Mouse (Mus musculus) limb, embryonic 15.5 days (tissue): Measurements from ENCODE around the gene Sf3b4. TPM values are rescaled to one million over a fixed set of nuclear protein-coding genes. Genes with fewer than 3 reads are reported as not detected.

Source experiments
- ATAC-seq: fragments of 200-750 bp; cut with Nextera tagmentation; 2 replicates; pipeline ENCODE4 v1.8.0; 2017; ENCODE audit warnings: low read depth, moderate TSS enrichment; ENCODE audit not compliant: insufficient number of reproducible peaks, low FRiP score, low TSS enrichment
- H3K27ac ChIP-seq: fragments of 300-500 bp; sonication (generic); 2 replicates; pipeline ENCODE4 v1.5.1; 2015; ENCODE audit warnings: moderate library complexity, mild to moderate bottlenecking, inconsistent platforms
- H3K27me3 ChIP-seq: fragments of 300-500 bp; sonication (generic); 2 replicates; pipeline ENCODE4 v1.6.1; 2015; ENCODE audit warnings: inconsistent platforms
- H3K36me3 ChIP-seq: fragments of 300-500 bp; sonication (generic); 2 replicates; pipeline ENCODE4 v1.6.1; 2015; ENCODE audit warnings: inconsistent platforms
- H3K4me1 ChIP-seq: fragments of 300-500 bp; sonication (generic); 2 replicates; pipeline ENCODE4 v1.6.1; 2015; ENCODE audit warnings: inconsistent platforms
- H3K4me2 ChIP-seq: fragments of 300-500 bp; sonication (generic); 2 replicates; pipeline ENCODE4 v1.6.1; 2015; ENCODE audit warnings: mild to moderate bottlenecking, inconsistent platforms
- H3K4me3 ChIP-seq: fragments of 300-500 bp; sonication (generic); 2 replicates; pipeline ENCODE4 v1.5.1; 2015; ENCODE audit warnings: mild to moderate bottlenecking, inconsistent platforms
- H3K9ac ChIP-seq: fragments of 300-500 bp; sonication (generic); 2 replicates; pipeline ENCODE4 v1.6.1; 2015; ENCODE audit warnings: inconsistent platforms
- H3K9me3 ChIP-seq: fragments of 300-500 bp; sonication (generic); 2 replicates; pipeline ENCODE4 v1.6.1; 2016; ENCODE audit warnings: inconsistent platforms
- WGBS: fragments of 180-500 bp; shearing (Covaris S2); methylation state at CpG from one replicate; pipeline ENCODE4 v1.1.7; 2015; 5-methylcytosine and 5-hydroxymethylcytosine counted together
- microRNA-seq: library from miRNA; unstranded; fragments of <30 nt; microRNA quantifications from one replicate; pipeline ENCODE4, GENCODE M21; 2016
- polyA plus RNA-seq: library from polyadenylated mRNA; unstranded; fragments of >200 nt; fragmentation: Nextera tagmentation; extraction: Ambion mirVana; gene quantifications from 2 replicates; pipeline ENCODE4 v1.2.1, GENCODE M21; 2015

Sf3b4 gene
- polyA plus RNA-seq, 1 experiment from 2014 or later: 148 TPM

- Histone ChIP-seq H3K9me3 (no peaks in the 10 kb centered on the region), H3K27me3 (no peaks in the 10 kb centered on the region), H3K9ac (no peak overlapping the region), H3K4me2 (no peak overlapping the region), H3K36me3 (no peaks in the 10 kb centered on the region), H3K4me3 (no peak overlapping the region), H3K4me1 (peaks cover 16% of the 10 kb centered on the region), H3K27ac (no peak overlapping the region)
- no peak for ATAC-seq
- WGBS: 83% methylated on average over 4 of the region's 4 CpGs
Observed at GRCm38 (mm10) chr3:96222774-96223173, 50.6 kb downstream of the Sf3b4 start.

DNA sequence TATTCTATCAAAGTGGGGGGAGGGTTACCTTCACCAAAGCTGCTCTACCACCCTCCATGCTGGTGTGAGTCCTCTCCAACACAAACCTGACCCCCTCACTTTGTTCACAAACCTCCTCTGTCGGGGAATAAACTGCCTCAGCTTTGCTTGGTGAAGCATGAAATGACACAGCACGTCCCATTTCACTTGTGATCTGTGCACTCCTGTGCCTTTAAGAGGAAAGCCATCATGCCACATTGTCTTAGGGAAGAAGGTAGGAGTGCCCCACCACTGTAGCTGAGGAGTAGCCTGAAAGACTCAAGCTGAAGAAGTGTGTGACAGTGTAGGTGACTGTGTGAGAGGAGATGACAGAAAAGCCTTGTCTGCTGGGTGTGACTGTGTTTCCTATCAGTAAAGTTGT is 53.3 kb downstream of the Sf3b4 start:
- H3K4me2 ChIP-seq: no peak overlapping the region
- H3K9ac ChIP-seq: no peak overlapping the region
- no peaks in the 10 kb centered on the region for H3K9me3 ChIP-seq
- H3K27me3 ChIP-seq: no peaks in the 10 kb centered on the region
- peaks cover 9% of the 10 kb centered on the region for H3K4me1 ChIP-seq
- no peak overlapping the region for H3K4me3 ChIP-seq
- 62% methylated on average over 2 of the region's 2 CpGs for WGBS
- no peaks in the 10 kb centered on the region for H3K36me3 ChIP-seq
- no peak overlapping the region for H3K27ac ChIP-seq
- ATAC-seq: no peak

Small RNAs within 50 kb of the gene (microRNA-seq; reads per million reads assigned to microRNA genes)
- gene Gm44492: not detected

Other genes starting within 250 kb of the Sf3b4 start
- gene Anp32e, start 243.1 kb upstream of the Sf3b4 start, polyA plus RNA-seq: 167 and 177 TPM in 2 replicates
- 35.2 and 39.2 TPM in 2 replicates for gene Plekho1, start 176.3 kb upstream of the Sf3b4 start, polyA plus RNA-seq
- 35.8 and 37.0 TPM in 2 replicates for gene Vps45, start 113.9 kb upstream of the Sf3b4 start, polyA plus RNA-seq
- gene Otud7b, start 67.8 kb upstream of the Sf3b4 start, polyA plus RNA-seq: 21.0 and 24.7 TPM in 2 replicates
- 33.5 and 33.6 TPM in 2 replicates for gene Mtmr11, start 10.3 kb upstream of the Sf3b4 start, polyA plus RNA-seq
- gene Sv2a, start 8.8 kb downstream of the Sf3b4 start, polyA plus RNA-seq: 2.7 and 3.0 TPM in 2 replicates
- gene Bola1, start 47.4 kb downstream of the Sf3b4 start, polyA plus RNA-seq: 45.2 and 46.0 TPM in 2 replicates
- not detected in 2 replicates for gene Hist2h2ab, start 47.5 kb downstream of the Sf3b4 start, polyA plus RNA-seq
- gene Hist2h2ac, start 48.5 kb downstream of the Sf3b4 start, polyA plus RNA-seq: 5.9 and 8.7 TPM in 2 replicates
- gene Hist2h2be, start 48.8 kb downstream of the Sf3b4 start, polyA plus RNA-seq: 5.3 and 5.4 TPM in 2 replicates
- gene Hist2h3c2, start 66.8 kb downstream of the Sf3b4 start, polyA plus RNA-seq: 3.5 and 4.1 TPM in 2 replicates
- gene Hist2h2aa2, start 67.9 kb downstream of the Sf3b4 start, polyA plus RNA-seq: 27.0 and 35.1 TPM in 2 replicates
- 21.8 and 24.8 TPM in 2 replicates for gene Hist2h2aa1, start 73.2 kb downstream of the Sf3b4 start, polyA plus RNA-seq
- gene Hist2h3c1, start 74.4 kb downstream of the Sf3b4 start, polyA plus RNA-seq: 0.13 and 0.60 TPM in 2 replicates
- 3.9 and 11.4 TPM in 2 replicates for gene Hist2h4, start 91.0 kb downstream of the Sf3b4 start, polyA plus RNA-seq
- 37.0 and 53.8 TPM in 2 replicates for gene Hist2h3b, start 96.3 kb downstream of the Sf3b4 start, polyA plus RNA-seq
- gene Hist2h2bb, start 97.4 kb downstream of the Sf3b4 start, polyA plus RNA-seq: 5.2 and 10.7 TPM in 2 replicates
- gene Fcgr1, start 121.6 kb downstream of the Sf3b4 start, polyA plus RNA-seq: 2.6 and 3.5 TPM in 2 replicates